ENCODE assay signal across 8 mouse cellular contexts in genomic region chr11:98961766-98962165, GRCm38 (mm10). TPM values are rescaled to one million over a fixed set of nuclear protein-coding genes. Genes with fewer than 3 reads are reported as not detected.
A peak's percentile ranks its signal among the peaks of the same experiment; 100 is the strongest.
DNase-seq lines count a peak whose midpoint lies in the region; ATAC-seq and TF ChIP-seq lines count a peak whose summit lies in the region.

No protein-coding gene starts in this region.

- DNase-seq in heart, adult 8-10 months (ENCODE audit: low spot score) = no peak
- no peak for DNase-seq in Muller cell, postnatal 12 days (ENCODE audit: inconsistent ontology term)
- no peak for DNase-seq in left cerebral cortex, postnatal 4 days
- no peak for DNase-seq in layer of hippocampus, postnatal 14 days (ENCODE audit: low spot score in 2 of 2)

- peaks cover 21% of the 10 kb centered on the region for H3K36me3 ChIP-seq in heart, embryonic 14.5 days (ENCODE audit: control insufficient read depth, insufficient read depth, low read length)
- H3K36me3 ChIP-seq in hindbrain, embryonic 13.5 days = no peaks in the 10 kb centered on the region
- H3K36me3 ChIP-seq in midbrain, embryonic 13.5 days = no peaks in the 10 kb centered on the region

- no peaks in the 10 kb centered on the region for H3K27me3 ChIP-seq in heart, embryonic 14.5 days (ENCODE audit: control insufficient read depth, insufficient read depth, low read length)
- H3K27me3 ChIP-seq in hindbrain, embryonic 13.5 days = no peaks in the 10 kb centered on the region
- H3K27me3 ChIP-seq in midbrain, embryonic 13.5 days = peaks cover 22% of the 10 kb centered on the region

- H3K4me3 ChIP-seq in heart, embryonic 14.5 days (ENCODE audit: control insufficient read depth in 1 of 2, insufficient read depth in 1 of 2, low read depth in 1 of 2, low read length in 2 of 2) = peak overlapping the region; percentile 55 to 65
- H3K4me3 ChIP-seq in bone marrow, adult 2 months (replicated peaks; ENCODE audit: control insufficient read depth, low read depth, low read length) = peak overlapping the region; percentile 72
- H3K4me3 ChIP-seq in hindbrain, embryonic 13.5 days = peak overlapping the region; percentile 64
- peak overlapping the region; percentile 58 for H3K4me3 ChIP-seq in midbrain, embryonic 13.5 days (replicated peaks)

- peak overlapping the region; percentile 88 for H3K4me2 ChIP-seq in heart, embryonic 14.5 days (ENCODE audit: low read length)
- H3K4me2 ChIP-seq in hindbrain, embryonic 13.5 days = peak overlapping the region; percentile 99
- peak overlapping the region; percentile 98 for H3K4me2 ChIP-seq in midbrain, embryonic 13.5 days (replicated peaks)

- H3K4me1 ChIP-seq in heart, embryonic 14.5 days (ENCODE audit: control insufficient read depth in 2 of 2, insufficient read depth in 2 of 2, low read length in 2 of 2) = peaks cover 52 to 79% of the 10 kb centered on the region in 2 experiments
- peaks cover 5% of the 10 kb centered on the region for H3K4me1 ChIP-seq in bone marrow, adult 2 months (ENCODE audit: control insufficient read depth, insufficient read depth, low read length)
- peaks cover 78% of the 10 kb centered on the region for H3K4me1 ChIP-seq in hindbrain, embryonic 13.5 days (replicated peaks)
- peaks cover 77% of the 10 kb centered on the region for H3K4me1 ChIP-seq in midbrain, embryonic 13.5 days (replicated peaks)

- no peak for TF ChIP-seq CTCF in bone marrow, adult 2 months (IDR thresholded peaks at IDR 0.05; ENCODE audit: control insufficient read depth, insufficient read depth, low read length)

- no peak for TF ChIP-seq POLR2A in bone marrow, adult 2 months (IDR thresholded peaks at IDR 0.05; ENCODE audit: borderline replicate concordance, control insufficient read depth, low read depth, low read length)

- WGBS in heart, embryonic 14.5 days = 21% methylated on average over 8 of the region's 8 CpGs
- 14% methylated on average over 8 of the region's 8 CpGs for WGBS in bone marrow, adult 2 months
- WGBS in hindbrain, embryonic 13.5 days = 5% methylated on average over 8 of the region's 8 CpGs
- 7% methylated on average over 8 of the region's 8 CpGs for WGBS in midbrain, embryonic 13.5 days

- no peaks in the 10 kb centered on the region for H3K9me3 ChIP-seq in heart, embryonic 14.5 days (ENCODE audit: control insufficient read depth, low read length)
- no peaks in the 10 kb centered on the region for H3K9me3 ChIP-seq in hindbrain, embryonic 13.5 days
- H3K9me3 ChIP-seq in midbrain, embryonic 13.5 days = no peaks in the 10 kb centered on the region

- peak overlapping the region; percentile 82 for H3K9ac ChIP-seq in heart, embryonic 14.5 days (ENCODE audit: low read length)
- H3K9ac ChIP-seq in hindbrain, embryonic 13.5 days = peak overlapping the region; percentile 85
- peak overlapping the region; percentile 75; the same call in 1 of the 2 replicates for H3K9ac ChIP-seq in midbrain, embryonic 13.5 days (replicated peaks)

- no peak for ATAC-seq in heart, embryonic 14.5 days (ENCODE audit: insufficient number of reproducible peaks, insufficient read depth, low FRiP score, low read depth)
- no peak for ATAC-seq in hindbrain, embryonic 13.5 days (ENCODE audit: low FRiP score)
- no peak for ATAC-seq in midbrain, embryonic 13.5 days

- intact Hi-C loops in left cerebral cortex, postnatal 4 days (cut with DNase I) = no loop called here

- H3K27ac ChIP-seq in heart, embryonic 14.5 days (replicated peaks in 1 of 2; ENCODE audit: control insufficient read depth in 1 of 2, insufficient read depth in 1 of 2, low read depth in 2 of 2, low read length in 2 of 2) = peak overlapping the region in 1 of 2 experiments; percentile 91; a peak in 1 of 4 replicates
- H3K27ac ChIP-seq in bone marrow, adult 2 months (ENCODE audit: control insufficient read depth, insufficient read depth, low read depth, low read length, poor library complexity) = peak overlapping the region; percentile 84; the same call in 1 of the 2 replicates
- peak overlapping the region; percentile 95 for H3K27ac ChIP-seq in hindbrain, embryonic 13.5 days
- no peak overlapping the region for H3K27ac ChIP-seq in midbrain, embryonic 13.5 days

RNA-seq across cellular contexts. Expression of gene Gjd3, which starts 21.1 kb away (rescaled TPM):
- polyA plus RNA-seq in heart, embryonic 14.5 days (2014; fragmentation: Nextera tagmentation; extraction: Ambion mirVana) = 1.00 and 2.3 TPM in 2 replicates
- under 1 TPM in 1 of 4 experiments, not detected in 3; 0.44 TPM for total RNA-seq in heart, adult 8-10 months (2022)
- not detected in 2 replicates for polyA plus RNA-seq in bone marrow, adult 2 months (2011; ENCODE audit: insufficient read depth, insufficient read length, low replicate concordance, missing spikeins)
- polyA plus RNA-seq in hindbrain, embryonic 13.5 days (2015; fragmentation: Nextera tagmentation; extraction: Ambion mirVana) = 1.5 and 1.6 TPM in 2 replicates
- 0.58 and 0.99 TPM in 2 replicates for polyA plus RNA-seq in midbrain, embryonic 13.5 days (2015; fragmentation: Nextera tagmentation; extraction: Ambion mirVana)
- total RNA-seq in left cerebral cortex, postnatal 4 days (2021) = 1 to 10 TPM; 2.2 to 3.4 TPM
- 1 to 10 TPM; 2.2 TPM for total RNA-seq in layer of hippocampus, postnatal 14 days (2021)

RNA-seq across cellular contexts. Expression of gene Rara, which starts 34.1 kb away (rescaled TPM):
- polyA plus RNA-seq in heart, embryonic 14.5 days (2014; fragmentation: Nextera tagmentation; extraction: Ambion mirVana) = 31.4 and 33.4 TPM in 2 replicates
- total RNA-seq in heart, adult 8-10 months (2022) = 10 to 100 TPM; 10.8 to 13.5 (median 11.9) TPM
- 8.9 and 17.2 TPM in 2 replicates for polyA plus RNA-seq in bone marrow, adult 2 months (2011; ENCODE audit: insufficient read depth, insufficient read length, low replicate concordance, missing spikeins)
- polyA plus RNA-seq in hindbrain, embryonic 13.5 days (2015; fragmentation: Nextera tagmentation; extraction: Ambion mirVana) = 17.1 and 20.3 TPM in 2 replicates
- 7.5 and 9.1 TPM in 2 replicates for polyA plus RNA-seq in midbrain, embryonic 13.5 days (2015; fragmentation: Nextera tagmentation; extraction: Ambion mirVana)
- total RNA-seq in left cerebral cortex, postnatal 4 days (2021) = 10 to 100 TPM; 20.3 to 21.5 TPM
- total RNA-seq in layer of hippocampus, postnatal 14 days (2021) = 10 to 100 TPM; 20.2 to 20.3 TPM

RNA-seq across cellular contexts. Expression of gene Cdc6, which starts 54.2 kb away (rescaled TPM):
- polyA plus RNA-seq in heart, embryonic 14.5 days (2014; fragmentation: Nextera tagmentation; extraction: Ambion mirVana) = 15.6 and 17.5 TPM in 2 replicates
- under 1 TPM; 0.16 to 0.49 (median 0.25) TPM for total RNA-seq in heart, adult 8-10 months (2022)
- polyA plus RNA-seq in bone marrow, adult 2 months (2011; ENCODE audit: insufficient read depth, insufficient read length, low replicate concordance, missing spikeins) = 50.4 and 53.9 TPM in 2 replicates
- 5.9 and 6.0 TPM in 2 replicates for polyA plus RNA-seq in hindbrain, embryonic 13.5 days (2015; fragmentation: Nextera tagmentation; extraction: Ambion mirVana)
- 10.6 and 11.3 TPM in 2 replicates for polyA plus RNA-seq in midbrain, embryonic 13.5 days (2015; fragmentation: Nextera tagmentation; extraction: Ambion mirVana)
- 1 to 10 TPM; 1.4 to 1.8 TPM for total RNA-seq in left cerebral cortex, postnatal 4 days (2021)
- total RNA-seq in layer of hippocampus, postnatal 14 days (2021) = under 1 TPM; 0.81 to 0.97 TPM
